Mouse (Mus musculus): ENCODE measurements around the gene Csnk1g2.
"Not testable (repeated sequence)": the region's sequence is repeated elsewhere in the genome, so short reads cannot be mapped to it uniquely, and the experiment has no call there.

The Csnk1g2 gene

GRCm38 (mm10) chr10:80602698-80603325 is 19.8 kb upstream of the Csnk1g2 start, which contains the start of the genes Scamp4 and Adat3:
Gene Scamp4 (plus strand): TSS chr10:80602872.
Gene Adat3 (plus strand): TSS chr10:80602880.
- peak; percentile 93 for DNase-seq (ENCODE audit: low spot score)

DNA sequence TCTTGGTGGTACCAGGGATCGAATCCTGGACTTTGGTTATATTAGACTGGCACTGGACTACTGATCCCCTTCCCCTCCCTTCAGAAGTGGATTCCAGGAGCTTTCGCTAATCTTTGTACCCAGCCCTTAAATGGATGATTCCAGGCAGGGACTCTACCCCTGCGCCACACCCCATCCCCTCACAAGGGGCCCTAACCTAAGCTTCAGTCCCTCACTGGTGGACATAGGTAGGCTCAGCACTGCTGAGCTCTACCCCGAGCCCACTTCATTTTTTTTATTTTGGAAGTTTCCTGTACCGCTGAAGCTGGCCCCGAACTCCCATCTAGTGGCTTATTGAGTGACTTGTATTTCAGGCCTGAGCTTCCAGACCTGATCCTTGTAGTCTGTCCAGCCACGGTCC is 19.3 kb upstream of the Csnk1g2 start:
- no peak for DNase-seq (ENCODE audit: low spot score)

GRCm38 (mm10) chr10:80604001-80604509 is 18.6 kb upstream of the Csnk1g2 start:
- no peak for DNase-seq (ENCODE audit: low spot score)

GRCm38 (mm10) chr10:80604988-80605387 is 17.6 kb upstream of the Csnk1g2 start:
- DNase-seq (ENCODE audit: low spot score): no peak

DNA sequence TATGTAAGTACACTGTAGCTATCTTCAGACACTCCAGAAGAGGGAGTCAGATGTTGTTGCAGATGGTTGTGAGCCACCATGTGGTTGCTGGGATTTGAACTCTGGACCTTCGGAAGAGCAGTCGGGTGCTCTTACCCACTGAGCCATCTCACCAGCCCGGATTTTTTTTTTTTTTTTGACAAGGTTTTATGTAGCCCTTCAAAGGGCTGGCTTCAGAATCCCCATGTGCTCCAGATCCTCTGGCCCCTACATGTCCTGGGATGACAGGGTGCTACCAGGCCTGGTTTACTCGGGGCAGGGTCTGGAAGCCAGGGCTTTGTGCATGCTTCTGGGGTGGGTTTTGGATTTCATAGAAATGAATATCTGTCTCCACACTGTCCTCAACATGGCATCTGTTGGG is 16.9 kb upstream of the Csnk1g2 start, which contains the start of gene Gm49322:
Gene Gm49322, plus strand, starts transcription at position 301 of the 400 bp plus-strand sequence.
- DNase-seq (ENCODE audit: low spot score): not testable (repeated sequence)

GRCm38 (mm10) chr10:80606306-80606705 is 16.3 kb upstream of the Csnk1g2 start:
- no peak for DNase-seq (ENCODE audit: low spot score)

- no peak for DNase-seq (ENCODE audit: low spot score)
Measured at GRCm38 (mm10) chr10:80606737-80607350, 15.8 kb upstream of the Csnk1g2 start.

DNA sequence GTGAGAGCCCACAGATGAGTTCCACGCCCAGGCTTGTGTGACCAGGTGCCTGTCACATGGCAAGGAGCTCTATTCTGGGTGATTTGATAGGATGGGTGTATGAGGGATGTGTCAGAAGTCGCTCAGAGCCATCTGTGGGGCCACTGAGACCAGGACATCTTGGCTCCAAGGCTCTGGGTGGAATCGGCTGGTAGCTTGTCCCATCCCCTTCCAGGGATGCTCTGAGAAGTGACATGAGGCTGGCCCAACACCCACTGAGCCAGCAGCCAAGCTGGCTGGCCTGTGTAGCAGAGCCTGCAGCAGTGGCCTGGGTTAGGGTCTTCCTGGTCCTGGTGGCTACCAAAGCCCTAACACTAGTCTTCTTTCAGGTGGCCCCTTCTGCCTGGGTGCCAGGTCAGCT is 14.2 kb upstream of the Csnk1g2 start:
- no peak for DNase-seq (ENCODE audit: low spot score)

DNA sequence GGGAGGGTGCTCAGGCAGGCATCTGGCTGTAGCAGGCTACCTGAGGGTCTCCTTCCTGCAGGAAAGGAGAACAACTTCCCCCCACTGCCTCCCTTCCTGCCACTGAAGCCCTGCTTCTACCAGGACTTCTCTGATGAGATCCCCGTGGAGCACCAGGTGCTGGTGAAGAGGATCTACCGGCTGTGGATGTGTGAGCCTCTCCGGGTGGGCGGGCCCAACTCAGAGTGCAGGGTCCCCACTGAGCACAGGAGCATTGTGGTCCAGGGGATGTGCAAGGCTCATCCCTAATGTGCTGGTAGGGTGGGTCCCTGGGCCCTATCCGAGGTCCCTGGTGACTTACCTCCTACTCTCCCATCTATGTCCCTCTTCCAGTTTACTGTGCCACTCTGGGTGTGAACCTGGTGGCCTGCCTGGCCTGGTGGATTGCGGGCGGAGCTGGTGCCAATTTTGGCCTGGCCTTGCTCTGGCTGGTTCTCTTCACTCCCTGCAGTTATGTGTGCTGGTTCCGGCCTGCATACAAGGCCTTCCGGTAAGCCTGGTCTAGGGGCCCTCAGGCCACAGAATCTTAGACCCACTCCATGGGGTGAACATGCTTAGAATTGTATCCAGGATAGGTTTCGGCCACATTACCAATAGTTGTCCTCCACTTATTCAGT is 13.2 kb upstream of the Csnk1g2 start:
- DNase-seq (ENCODE audit: low spot score): no peak

DNA sequence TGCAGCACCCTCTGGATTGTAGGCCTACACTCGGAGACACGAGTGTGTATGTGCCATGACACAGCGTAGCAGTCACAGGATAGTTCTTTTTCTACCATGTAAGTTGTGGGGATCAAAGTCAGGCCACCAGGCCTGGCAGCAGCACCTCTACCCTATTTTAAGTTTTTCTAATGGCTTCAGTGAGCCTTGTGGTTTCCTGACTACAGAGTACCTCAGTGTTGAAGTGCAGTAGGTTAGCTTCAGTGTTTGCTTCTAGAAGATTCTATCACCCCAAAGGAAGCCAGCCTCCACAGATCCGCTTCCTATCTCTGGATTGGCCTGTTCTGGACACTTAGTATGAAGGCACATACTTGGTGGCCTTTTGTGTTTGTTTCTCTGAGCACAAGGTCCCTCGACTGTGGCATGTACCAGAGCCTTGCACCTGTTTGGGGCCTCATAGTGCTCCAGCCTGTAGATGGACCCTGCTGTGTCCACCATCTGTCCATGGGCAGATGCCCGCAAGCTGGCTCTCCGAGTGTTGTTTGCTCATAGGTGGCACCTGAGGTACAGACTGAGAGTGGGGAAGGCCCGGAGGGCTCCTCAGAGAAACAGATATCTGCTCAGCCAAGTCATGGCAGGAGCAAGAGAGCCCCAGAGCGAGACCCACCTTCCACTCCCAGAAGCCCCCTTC is 12.4 kb upstream of the Csnk1g2 start:
- no peak for DNase-seq (ENCODE audit: low spot score)

DNA sequence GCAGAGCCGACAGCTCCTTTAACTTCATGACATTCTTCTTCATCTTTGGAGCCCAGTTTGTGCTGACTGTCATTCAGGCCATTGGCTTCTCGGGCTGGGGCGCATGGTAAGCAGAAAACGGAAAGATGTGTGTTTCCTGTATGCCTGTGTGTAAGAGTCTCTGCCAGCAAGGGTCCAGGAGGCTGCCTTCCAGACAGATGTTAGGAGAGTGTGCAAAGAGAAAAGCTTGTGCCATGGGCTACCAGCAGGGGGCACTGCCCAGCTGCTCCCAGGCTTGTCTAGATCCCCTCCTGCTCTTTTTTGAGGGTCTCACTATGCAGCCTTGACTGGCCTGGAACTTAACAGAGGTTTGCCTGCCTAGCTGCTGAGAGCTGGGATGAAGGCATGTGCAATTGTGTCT is 11.6 kb upstream of the Csnk1g2 start:
- DNase-seq (ENCODE audit: low spot score): no peak

DNA sequence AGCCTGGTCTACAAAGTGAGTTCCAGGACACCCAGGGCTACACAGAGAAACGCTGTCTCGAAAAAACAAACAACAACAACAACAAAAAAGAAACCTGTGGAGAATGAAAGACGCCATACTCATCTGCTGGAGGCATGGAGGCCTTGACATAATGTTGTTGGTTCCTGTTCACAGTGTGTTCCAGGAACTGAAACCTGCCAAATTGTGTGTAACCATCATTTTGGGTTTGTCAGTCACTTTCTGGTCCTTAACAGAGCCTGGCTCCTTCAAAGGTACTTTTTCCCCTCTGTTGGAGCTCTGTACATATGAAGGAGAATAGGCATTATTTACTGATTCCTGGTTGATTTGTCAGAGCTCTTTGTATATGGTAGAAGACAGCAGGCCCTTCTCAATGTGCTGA is 10.7 kb upstream of the Csnk1g2 start:
- no peak for DNase-seq (ENCODE audit: low spot score)

DNA sequence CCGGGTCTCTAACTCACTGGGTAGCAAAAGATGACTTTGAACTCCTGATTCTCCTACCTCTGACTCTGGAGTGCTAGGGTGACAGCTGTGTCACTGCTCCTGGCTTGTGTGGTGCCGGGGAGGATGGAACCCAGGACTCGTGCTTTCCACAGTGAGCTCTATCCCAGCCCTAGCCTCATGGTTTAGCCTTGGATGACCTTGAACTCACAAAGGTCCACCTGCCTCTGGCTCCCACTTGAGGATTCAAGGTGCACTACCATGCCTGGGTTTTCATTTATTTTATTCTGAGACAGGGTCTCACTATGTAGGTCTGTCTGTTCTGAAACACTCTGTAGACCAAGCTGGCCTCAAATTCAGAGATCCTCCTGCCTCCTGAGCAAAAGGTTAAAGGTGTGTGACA is 8.8 kb upstream of the Csnk1g2 start:
- no peak for DNase-seq (ENCODE audit: low spot score)

DNA sequence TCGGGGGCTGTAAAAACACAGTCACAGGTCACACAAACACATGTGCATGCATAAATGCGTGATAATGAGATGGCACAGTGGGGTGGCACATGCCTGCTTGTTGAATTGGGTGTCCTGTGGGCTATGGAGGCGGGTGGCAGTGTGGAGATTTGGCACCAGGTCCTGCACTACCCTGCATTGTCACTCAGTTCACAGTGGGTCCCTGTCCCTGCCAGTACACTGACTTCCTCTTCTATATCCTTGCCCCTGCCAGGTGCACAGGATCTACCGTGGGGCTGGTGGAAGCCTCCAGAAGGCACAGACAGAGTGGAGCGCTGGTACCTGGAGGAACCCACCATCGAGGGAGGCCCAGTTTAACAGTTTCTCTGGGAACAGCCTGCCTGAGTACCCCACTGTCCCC is 8.3 kb upstream of the Csnk1g2 start:
- DNase-seq (ENCODE audit: low spot score): no peak

DNA sequence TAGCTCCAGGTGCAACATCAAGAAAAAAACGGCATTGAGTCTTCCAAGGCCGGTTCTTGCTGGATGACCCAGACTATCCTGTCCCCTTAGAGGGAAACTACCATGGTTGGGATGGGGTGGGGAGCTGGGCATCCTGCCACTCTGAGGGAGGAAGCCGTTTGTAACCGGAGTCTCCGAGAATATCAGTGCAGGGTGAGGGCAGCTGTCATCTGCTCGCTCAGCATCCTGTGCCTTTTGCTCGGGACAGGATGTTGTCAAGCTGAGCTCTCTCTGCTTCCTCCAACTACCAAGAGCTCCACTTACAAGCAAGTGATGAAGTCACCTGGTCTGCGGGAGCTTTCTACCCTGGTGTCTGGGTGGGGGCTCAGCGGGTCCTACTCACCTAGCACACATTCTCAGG is 4.5 kb upstream of the Csnk1g2 start:
- no peak for DNase-seq (ENCODE audit: low spot score)

DNA sequence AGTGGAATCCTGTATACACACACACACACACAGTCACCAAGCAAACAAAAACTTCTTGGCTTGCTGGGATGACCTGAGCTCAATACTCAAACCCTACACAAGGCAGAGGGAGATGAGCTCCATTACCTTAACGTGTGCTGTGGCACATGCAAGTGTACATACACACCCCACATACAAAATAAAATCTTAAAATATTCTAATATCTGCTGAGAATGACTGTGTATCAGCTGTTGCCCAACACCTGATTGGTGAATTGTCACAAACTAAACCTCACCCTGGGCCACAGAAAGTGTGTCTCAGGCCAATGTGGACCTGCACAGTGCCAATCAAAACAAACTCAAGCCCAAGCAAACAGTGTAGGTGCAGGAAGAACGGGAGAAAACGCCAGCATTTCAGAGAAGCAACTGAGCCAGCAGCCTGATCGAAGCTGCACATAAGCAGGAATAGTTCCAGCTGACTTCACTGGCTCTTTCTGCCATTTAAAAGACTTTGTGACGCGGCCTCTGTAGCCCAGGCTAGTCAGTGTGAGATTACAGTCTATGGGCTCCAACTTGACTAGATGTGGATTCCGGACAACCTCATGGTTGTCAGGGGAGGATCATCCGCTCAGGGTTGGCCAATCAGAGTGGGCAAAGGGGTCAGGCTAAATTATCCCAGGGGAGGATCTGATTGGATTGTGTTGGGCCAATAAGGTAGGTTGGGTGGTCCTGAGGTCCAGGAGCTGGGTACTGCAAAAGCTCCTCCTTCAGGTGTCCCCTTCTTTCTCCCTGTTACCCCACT is 3.0 kb upstream of the Csnk1g2 start:
- DNase-seq (ENCODE audit: low spot score): no peak

DNA sequence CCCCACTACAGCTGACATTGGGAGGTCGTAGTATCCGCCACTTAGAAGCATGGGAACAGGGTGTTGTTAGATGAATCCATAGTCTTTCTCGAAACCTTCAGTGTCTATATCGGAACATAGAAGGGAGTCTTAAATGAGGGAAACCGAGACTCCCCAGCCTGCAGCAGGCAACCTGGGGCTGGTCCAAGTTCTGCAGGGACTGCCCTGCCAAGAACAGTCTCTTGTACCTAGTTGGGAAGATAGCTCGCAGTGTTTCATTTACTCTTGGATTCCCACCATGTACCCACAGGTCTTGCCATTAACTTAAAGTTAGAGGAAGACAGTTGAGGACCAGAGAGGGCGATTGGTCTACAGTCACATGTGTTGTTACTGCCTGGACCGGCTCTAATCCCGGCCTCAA is 2.3 kb upstream of the Csnk1g2 start:
- no peak for DNase-seq (ENCODE audit: low spot score)

DNA sequence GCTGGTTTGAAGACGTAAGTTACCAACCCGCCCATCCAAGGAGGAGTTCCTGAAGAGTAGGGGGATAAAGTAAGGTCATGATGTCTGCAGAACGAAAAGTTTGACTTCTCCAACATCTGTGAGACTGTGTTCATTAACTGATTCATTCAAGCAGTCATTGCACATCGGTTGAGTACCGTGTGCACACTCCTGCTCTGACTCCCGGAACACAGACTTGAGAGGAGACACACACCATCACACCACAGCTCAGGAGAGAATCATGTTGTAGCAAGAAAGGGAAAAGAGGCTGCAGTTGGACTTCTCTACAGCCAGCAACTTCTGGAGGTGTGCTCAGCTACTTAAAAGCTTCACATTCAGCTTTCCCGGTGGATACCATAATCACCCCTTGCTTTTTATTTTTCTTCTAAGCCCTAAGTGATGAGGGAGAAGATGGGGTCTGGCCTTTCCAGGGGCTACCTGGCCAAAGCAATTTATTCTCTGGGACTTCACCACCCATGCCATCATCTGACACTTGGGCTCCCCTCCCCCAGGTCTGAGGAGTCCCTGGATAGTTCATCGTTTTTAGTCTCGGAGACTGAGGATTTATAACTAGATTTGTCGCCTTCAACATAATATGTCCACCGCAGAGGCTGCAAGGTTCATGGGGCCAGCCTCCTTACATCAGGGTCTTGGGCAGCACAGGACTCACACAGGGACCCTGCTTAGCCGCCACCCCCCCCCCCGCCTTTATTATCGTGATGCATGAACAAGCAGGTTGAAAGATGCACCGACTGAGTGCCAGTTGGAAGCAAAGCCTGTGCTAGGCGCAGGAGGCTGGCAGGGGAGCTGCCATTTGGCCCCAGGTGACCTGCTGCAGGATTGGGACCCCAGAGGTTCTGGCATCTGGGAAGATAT is 1.6 kb upstream of the Csnk1g2 start:
- no peak for DNase-seq (ENCODE audit: low spot score)

DNA sequence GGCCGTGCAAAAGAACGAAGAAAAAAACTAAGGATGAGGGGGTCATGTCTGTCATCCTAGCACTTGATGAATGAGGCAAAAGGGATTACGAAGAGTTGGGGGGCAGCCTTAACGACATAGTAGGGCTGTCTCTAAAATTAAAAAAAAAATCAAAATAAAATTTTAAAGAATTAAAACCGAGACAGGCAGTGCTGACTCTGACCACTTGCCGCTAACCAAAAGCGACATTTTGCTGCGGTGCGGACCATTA is 1.0 kb upstream of the Csnk1g2 start:
- no peak for DNase-seq (ENCODE audit: low spot score)

GRCm38 (mm10) chr10:80621940-80622660 is 538 bp upstream of the Csnk1g2 start:
- peak; percentile 98 for DNase-seq (ENCODE audit: low spot score)

All from ovary, postnatal 36 days (tissue).